Mouse (Mus musculus): ENCODE data around the gene Gli3. TPM values are rescaled to one million over a fixed set of nuclear protein-coding genes. Genes with fewer than 3 reads are reported as not detected.

The Gli3 gene
- total RNA-seq (2021), result 1 to 10 TPM; 7.7 to 8.7 TPM

GRCm38 (mm10) chr13:15462830-15463491 lies at the start of gene Gli3:
Gene Gli3 (plus strand): TSS chr13:15463235.
- peak in 1 of 2 experiments; percentile 85 for DNase-seq (ENCODE audit: extremely low spot score in 1 of 2, low spot score in 2 of 2)
- intact Hi-C loops (cut with DNase I), result loop anchor here (5.0 kb wide), 1 partner anchor 89 kb away; no protein-coding TSS in a partner anchor

GRCm38 (mm10) chr13:15421182-15421750 lies 41.8 kb upstream of the Gli3 start:
- no peak for DNase-seq (ENCODE audit: extremely low spot score in 1 of 2, low spot score in 2 of 2)
- intact Hi-C loops (cut with DNase I), result no loop called here

GRCm38 (mm10) chr13:15442002-15442401 lies 21.0 kb upstream of the Gli3 start:
- intact Hi-C loops (cut with DNase I), result no loop called here
- no peak for DNase-seq (ENCODE audit: extremely low spot score in 1 of 2, low spot score in 2 of 2)

GRCm38 (mm10) chr13:15444312-15444711 lies 18.7 kb upstream of the Gli3 start:
- DNase-seq (ENCODE audit: extremely low spot score in 1 of 2, low spot score in 2 of 2), result no peak
- intact Hi-C loops (cut with DNase I), result no loop called here

DNA sequence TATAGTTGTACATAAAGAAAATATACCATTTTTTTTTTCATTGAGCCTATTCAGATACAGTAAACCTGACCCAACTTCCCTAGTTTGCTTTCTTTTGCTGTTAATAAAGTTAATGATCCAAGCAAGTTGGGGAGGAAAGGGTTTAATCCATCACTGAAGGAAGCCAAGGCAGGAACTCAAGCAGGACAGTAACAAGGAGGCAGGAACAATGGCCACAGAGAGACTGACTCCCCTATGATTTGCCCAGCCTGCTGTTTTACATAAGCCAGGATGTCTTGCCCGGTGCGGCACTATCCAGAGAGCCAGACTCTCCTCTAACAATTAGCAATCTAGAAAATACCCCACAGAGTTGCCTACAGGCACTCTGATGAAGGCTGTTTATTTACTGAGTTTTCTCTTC lies 17.4 kb upstream of the Gli3 start:
- intact Hi-C loops (cut with DNase I), result no loop called here
- DNase-seq (ENCODE audit: extremely low spot score in 1 of 2, low spot score in 2 of 2), result no peak

GRCm38 (mm10) chr13:15446004-15446403 lies 17.0 kb upstream of the Gli3 start:
- intact Hi-C loops (cut with DNase I), result no loop called here
- DNase-seq (ENCODE audit: extremely low spot score in 1 of 2, low spot score in 2 of 2), result no peak

GRCm38 (mm10) chr13:15446782-15447564 lies 16.1 kb upstream of the Gli3 start:
- no peak for DNase-seq (ENCODE audit: extremely low spot score in 1 of 2, low spot score in 2 of 2)
- intact Hi-C loops (cut with DNase I), result no loop called here

- DNase-seq (ENCODE audit: extremely low spot score in 1 of 2, low spot score in 2 of 2), result no peak
- intact Hi-C loops (cut with DNase I), result no loop called here
These were observed 12.1 kb upstream of the Gli3 start for GRCm38 (mm10) chr13:15450941-15451340.

DNA sequence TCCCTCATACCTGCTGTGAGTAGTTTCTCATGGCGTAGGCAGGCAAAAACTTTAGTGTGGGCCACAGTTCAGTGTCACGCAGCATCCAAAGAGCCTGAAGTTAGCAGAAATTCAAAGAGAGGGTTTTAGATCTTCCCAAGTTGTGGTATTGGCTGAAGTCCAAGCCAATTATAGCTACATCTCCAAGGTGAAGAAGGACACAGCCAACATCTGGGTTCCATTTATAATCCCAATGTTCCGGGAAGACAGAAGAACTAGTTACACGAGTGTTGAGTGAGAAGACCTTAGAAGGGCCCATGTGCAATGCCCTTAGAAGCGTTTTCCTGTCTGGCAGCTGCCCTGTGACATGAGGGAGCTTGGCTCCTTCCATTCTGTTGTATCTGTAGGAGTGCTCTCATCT lies 5.2 kb upstream of the Gli3 start:
- no peak for DNase-seq (ENCODE audit: extremely low spot score in 1 of 2, low spot score in 2 of 2)
- intact Hi-C loops (cut with DNase I), result no loop called here

GRCm38 (mm10) chr13:15461926-15462325 lies 1.1 kb upstream of the Gli3 start:
- no peak for DNase-seq (ENCODE audit: extremely low spot score in 1 of 2, low spot score in 2 of 2)
- intact Hi-C loops (cut with DNase I), result loop anchor here (5.0 kb wide), 1 partner anchor 90 kb away; no protein-coding TSS in a partner anchor

- DNase-seq (ENCODE audit: extremely low spot score in 1 of 2, low spot score in 2 of 2), result peak in 1 of 2 experiments; percentile 69
- intact Hi-C loops (cut with DNase I), result loop anchor here (5.0 kb wide), 1 partner anchor 89 kb away; no protein-coding TSS in a partner anchor
These were observed 551 bp downstream of the Gli3 start for GRCm38 (mm10) chr13:15463492-15464080.

- intact Hi-C loops (cut with DNase I), result loop anchor here (5.0 kb wide), 1 partner anchor 88 kb away; no protein-coding TSS in a partner anchor
- peak in 1 of 2 experiments; percentile 57 for DNase-seq (ENCODE audit: extremely low spot score in 1 of 2, low spot score in 2 of 2)
These were observed 1.1 kb downstream of the Gli3 start for GRCm38 (mm10) chr13:15464081-15464526.

GRCm38 (mm10) chr13:15464741-15465250 lies 1.8 kb downstream of the Gli3 start:
- DNase-seq (ENCODE audit: extremely low spot score in 1 of 2, low spot score in 2 of 2), result no peak
- intact Hi-C loops (cut with DNase I), result loop anchor here (5.0 kb wide), 1 partner anchor 88 kb away; no protein-coding TSS in a partner anchor

DNA sequence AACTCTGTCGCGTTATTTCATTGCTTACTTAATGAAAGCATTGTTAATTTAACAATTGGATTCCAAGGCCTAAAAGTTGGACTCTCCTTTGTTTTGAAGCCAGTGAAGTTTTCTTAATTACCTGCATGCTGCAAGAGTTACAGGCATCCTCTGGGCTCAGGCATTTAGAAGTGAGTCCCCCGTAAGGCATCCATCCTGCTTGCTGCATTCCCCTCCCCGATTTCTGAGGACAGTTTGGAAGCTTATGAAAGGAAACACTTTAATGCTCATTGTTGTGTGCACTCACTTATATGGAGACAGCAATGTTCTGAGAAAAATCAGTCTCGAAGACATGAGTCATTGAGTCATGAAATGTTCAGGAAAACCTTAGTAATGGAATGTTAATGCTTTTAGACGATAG lies 3.5 kb downstream of the Gli3 start:
- intact Hi-C loops (cut with DNase I), result no loop called here

DNA sequence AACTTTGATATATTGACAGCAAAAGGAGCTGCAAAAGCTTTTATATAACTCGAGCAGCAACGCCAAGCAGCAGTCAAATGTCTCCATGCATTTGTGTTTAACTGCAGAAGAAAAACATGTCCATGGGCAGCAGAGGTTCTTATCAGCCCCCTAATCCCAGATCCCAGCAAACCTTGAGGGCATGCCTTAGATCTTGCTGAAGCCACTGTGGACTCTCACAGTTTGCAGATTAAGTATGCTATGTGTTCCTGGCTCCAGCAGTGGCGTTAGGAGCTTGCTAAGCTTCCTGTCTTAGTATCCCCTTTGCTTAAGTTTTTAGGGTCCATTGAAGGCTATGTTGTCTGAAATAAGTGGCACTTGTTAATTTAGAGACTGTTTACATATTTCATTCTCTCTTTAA lies 4.4 kb downstream of the Gli3 start:
- no peak for DNase-seq (ENCODE audit: extremely low spot score in 1 of 2, low spot score in 2 of 2)
- intact Hi-C loops (cut with DNase I), result no loop called here

More for the DNA sequence above, 3.5 kb downstream of the Gli3 start:
- DNase-seq (ENCODE audit: extremely low spot score in 1 of 2, low spot score in 2 of 2), result no peak

DNA sequence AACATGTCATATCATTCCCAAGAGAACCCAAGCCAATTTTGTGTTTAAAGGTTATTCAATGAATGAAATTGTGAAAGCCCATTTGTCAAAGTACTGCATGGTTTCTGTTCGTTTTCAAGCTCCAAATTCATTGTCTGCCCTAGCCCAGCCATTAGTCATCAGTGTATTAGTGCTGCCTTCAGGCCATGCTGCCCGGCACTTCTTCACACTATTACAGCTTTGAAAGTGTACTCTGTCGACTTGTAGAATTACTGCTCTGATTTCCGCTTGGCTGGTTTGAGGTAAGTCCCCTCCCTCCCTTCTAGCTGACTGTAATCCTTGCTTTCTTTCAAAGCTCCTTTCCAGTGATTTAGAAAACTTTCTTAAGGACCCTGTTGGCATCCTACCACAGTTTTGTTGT lies 5.4 kb downstream of the Gli3 start:
- intact Hi-C loops (cut with DNase I), result no loop called here
- DNase-seq (ENCODE audit: extremely low spot score in 1 of 2, low spot score in 2 of 2), result no peak

DNA sequence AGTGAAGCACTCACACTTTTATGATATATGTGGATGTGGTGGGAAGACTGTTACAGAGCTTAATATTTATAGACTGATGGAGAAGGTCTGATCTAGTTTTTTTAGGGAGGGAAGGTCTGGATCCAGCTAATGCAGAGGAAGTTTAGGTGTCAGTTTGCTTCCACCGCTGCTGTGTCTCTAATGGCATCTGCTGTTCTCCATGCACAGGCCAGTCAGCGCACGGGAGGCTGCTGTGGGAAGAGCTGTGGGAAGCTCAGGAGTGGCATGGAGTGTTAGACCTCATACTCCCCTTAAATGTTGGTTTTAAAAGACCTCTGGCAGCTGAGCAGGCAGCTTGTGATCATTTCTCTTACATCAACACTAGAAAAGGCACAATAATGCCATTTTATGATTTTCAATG lies 7.0 kb downstream of the Gli3 start:
- intact Hi-C loops (cut with DNase I), result no loop called here

GRCm38 (mm10) chr13:15472712-15473111 lies 9.7 kb downstream of the Gli3 start:
- no peak for DNase-seq (ENCODE audit: extremely low spot score in 1 of 2, low spot score in 2 of 2)
- intact Hi-C loops (cut with DNase I), result no loop called here

More for the DNA sequence above, 7.0 kb downstream of the Gli3 start:
- DNase-seq (ENCODE audit: extremely low spot score in 1 of 2, low spot score in 2 of 2), result no peak

DNA sequence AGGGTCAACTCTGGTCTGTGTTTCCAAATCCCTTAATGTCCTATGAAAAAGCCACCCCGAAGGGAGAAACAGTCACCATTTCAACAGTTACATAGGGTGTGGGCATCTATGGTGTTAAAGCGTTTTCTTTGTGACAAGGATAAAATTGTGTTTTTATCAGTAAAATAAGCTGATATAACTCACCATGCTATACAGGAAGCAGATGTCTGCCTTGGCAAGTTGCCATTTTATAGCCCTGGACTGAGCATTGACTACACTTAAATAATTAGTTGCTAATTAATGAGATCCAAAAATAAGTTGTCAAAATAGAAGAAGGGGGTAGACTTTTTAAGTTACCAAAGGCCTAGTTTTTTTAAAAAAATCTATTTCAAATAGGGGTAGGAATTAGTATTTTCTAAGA lies 11.4 kb downstream of the Gli3 start:
- intact Hi-C loops (cut with DNase I), result no loop called here
- no peak for DNase-seq (ENCODE audit: extremely low spot score in 1 of 2, low spot score in 2 of 2)
